Mouse (Mus musculus) cerebellum, adult 11-12 months (tissue): ENCODE data around the gene Snrpg.
"Not testable (repeated sequence)": the region's sequence is repeated elsewhere in the genome, so short reads cannot be mapped to it uniquely, and the experiment has no call there.

ENCODE experiments used
- DNase-seq: peaks from one replicate; pipeline ENCODE4 v3.0.0; 2022

The Snrpg gene

GRCm38 (mm10) chr6:86370764-86371339 is at the start of gene Snrpg:
Gene Snrpg, plus strand, starts transcription at chr6:86371304.
- DNase-seq: no peak

- DNase-seq: no peak
Observed at GRCm38 (mm10) chr6:86322031-86322563, 49.0 kb upstream of the Snrpg start.

- no peak for DNase-seq
Observed at GRCm38 (mm10) chr6:86322991-86323390, 48.1 kb upstream of the Snrpg start.

- no peak for DNase-seq
Observed at GRCm38 (mm10) chr6:86324400-86324799, 46.7 kb upstream of the Snrpg start.

GRCm38 (mm10) chr6:86325646-86326045 is 45.5 kb upstream of the Snrpg start:
- DNase-seq: no peak

GRCm38 (mm10) chr6:86326866-86327265 is 44.2 kb upstream of the Snrpg start:
- no peak for DNase-seq

- no peak for DNase-seq
Observed at GRCm38 (mm10) chr6:86328369-86328768, 42.7 kb upstream of the Snrpg start.

GRCm38 (mm10) chr6:86329943-86330342 is 41.2 kb upstream of the Snrpg start:
- DNase-seq: no peak

GRCm38 (mm10) chr6:86335121-86335849 is 35.8 kb upstream of the Snrpg start:
- DNase-seq: no peak

- DNase-seq: no peak
Observed at GRCm38 (mm10) chr6:86335860-86336259, 35.2 kb upstream of the Snrpg start.

- DNase-seq: not testable (repeated sequence)
Observed at GRCm38 (mm10) chr6:86336340-86336739, 34.8 kb upstream of the Snrpg start.

GRCm38 (mm10) chr6:86343656-86344055 is 27.4 kb upstream of the Snrpg start:
- no peak for DNase-seq

- no peak for DNase-seq
Observed at GRCm38 (mm10) chr6:86346063-86346462, 25.0 kb upstream of the Snrpg start.

GRCm38 (mm10) chr6:86349257-86349656 is 21.8 kb upstream of the Snrpg start:
- no peak for DNase-seq

GRCm38 (mm10) chr6:86354948-86355347 is 16.2 kb upstream of the Snrpg start:
- DNase-seq: no peak

GRCm38 (mm10) chr6:86356956-86357355 is 14.1 kb upstream of the Snrpg start:
- no peak for DNase-seq

- DNase-seq: no peak
Observed at GRCm38 (mm10) chr6:86360691-86361090, 10.4 kb upstream of the Snrpg start.

GRCm38 (mm10) chr6:86361373-86361772 is 9.7 kb upstream of the Snrpg start:
- DNase-seq: no peak

- DNase-seq: peak; percentile 81
Observed at GRCm38 (mm10) chr6:86364442-86365141, 6.5 kb upstream of the Snrpg start.

- peak; percentile 92 for DNase-seq
Observed at GRCm38 (mm10) chr6:86365371-86366124, 5.6 kb upstream of the Snrpg start, which contains the start of gene Fam136a. Gene Fam136a, plus strand, starts transcription at chr6:86365646.

- peak; percentile 77 for DNase-seq
Observed at GRCm38 (mm10) chr6:86366125-86366852, 4.8 kb upstream of the Snrpg start.

- no peak for DNase-seq
Observed at GRCm38 (mm10) chr6:86366853-86367249, 4.3 kb upstream of the Snrpg start.
